Mouse (Mus musculus) retina, postnatal 1 day (tissue): Measurements from ENCODE around the gene Tent2.
"Not testable (repeated sequence)": the region's sequence is repeated elsewhere in the genome, so short reads cannot be mapped to it uniquely, and the experiment has no call there.

Experiments
- DNase-seq: peaks from one replicate; pipeline ENCODE4 v3.0.0-alpha.2; 2012

Gene Tent2

DNA sequence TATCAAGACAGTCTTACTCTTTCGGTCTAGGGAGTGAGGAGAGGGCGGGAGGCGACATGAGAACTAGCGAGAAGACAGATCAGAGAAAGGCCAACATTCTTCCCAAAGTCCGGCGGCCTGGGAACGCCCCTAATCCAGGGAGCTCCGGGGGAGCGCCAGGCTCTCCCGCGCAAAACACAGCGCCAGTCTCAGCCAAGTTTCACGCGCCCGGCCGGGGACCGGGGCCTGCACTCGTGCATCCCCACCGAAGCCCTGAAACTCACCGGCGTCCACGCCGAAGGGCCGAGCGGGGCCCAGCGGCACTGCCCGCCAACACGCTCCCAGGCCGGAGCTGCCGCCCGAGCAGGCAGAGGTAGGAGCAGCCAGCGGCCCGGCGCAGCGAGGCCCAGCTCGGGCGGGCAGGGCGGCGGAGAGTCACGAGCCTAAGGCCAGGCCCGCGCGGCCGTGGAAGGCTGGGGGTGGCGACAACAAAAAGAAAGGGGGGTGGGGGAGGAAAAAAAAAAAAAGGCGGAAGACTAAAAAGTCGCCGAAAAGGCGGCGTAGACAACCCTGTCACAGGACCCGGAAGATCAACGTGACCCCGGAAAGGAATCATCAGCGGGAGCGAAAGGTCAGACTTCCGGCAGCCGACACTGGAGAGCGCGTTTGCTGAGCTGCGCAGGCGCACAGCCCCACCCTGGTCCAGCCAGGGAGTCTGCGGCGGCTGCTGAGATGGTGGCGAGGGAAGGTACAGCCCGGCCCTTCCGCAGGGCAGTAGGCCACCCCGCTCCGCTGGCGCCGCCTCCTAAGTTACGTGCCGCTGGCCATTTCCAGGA lies at the start of gene Tent2:
Tent2 (minus strand) TSS at position 555 of the 815 bp plus-strand sequence.
- DNase-seq = peak; percentile 98

DNA sequence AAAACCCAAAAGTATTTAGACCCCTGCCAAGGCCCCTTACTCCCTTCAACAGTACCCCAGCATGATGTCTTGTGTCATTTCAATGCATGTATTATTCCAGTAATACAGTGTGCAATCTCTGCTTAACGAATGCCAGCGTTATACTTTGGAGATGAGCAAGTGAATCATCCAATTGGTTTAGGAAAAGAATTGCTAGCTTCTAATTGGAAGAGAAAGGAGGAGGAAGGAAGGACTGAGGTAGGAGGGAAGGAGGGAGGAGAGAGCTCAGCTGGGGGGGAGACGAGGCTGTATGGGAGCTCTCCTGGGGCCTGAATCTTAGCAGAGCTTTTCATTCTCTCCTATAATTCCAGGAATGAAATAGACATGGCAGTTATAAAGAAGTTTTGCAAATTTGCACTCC lies 49.0 kb upstream of the Tent2 start:
- DNase-seq = no peak

DNA sequence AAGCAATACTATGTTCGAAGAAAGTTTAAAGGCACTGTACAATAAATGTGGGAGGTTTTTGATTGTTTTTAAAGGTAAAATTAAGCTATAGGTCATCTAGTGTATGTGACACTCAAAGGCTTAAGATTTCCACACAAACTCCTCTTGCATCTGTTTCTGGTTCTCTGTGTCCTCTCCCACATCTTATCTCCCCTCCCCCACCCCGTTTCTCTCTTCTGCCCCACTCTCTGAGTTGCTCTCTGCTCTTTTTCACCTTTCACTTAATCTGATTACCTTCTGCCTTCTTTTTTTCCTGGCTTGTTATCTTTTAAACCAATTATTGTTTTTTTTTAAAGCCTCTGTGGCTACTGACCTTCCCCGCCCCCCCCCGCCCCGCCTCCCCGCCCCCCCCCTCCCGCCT lies 47.4 kb upstream of the Tent2 start:
- peak; percentile 23 for DNase-seq

DNA sequence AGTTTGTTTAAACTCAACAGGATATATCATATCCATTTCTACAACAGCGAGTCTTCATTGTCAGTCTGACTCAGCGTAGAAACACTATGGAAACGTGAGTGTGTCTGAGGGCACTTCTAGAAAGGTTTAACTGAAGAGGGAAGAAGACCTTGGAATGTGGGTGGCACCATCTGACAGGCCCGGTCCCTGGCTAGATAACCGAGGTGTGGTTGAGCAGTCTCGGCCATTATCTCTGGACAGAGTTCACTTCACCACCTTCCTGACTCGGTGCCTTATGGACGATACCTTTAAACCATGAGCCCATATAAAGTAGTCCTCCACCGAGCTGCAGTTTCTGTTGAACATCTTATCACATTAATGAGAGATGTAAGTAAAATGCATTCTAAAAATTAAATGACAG lies 46.9 kb upstream of the Tent2 start:
- DNase-seq = no peak

DNA sequence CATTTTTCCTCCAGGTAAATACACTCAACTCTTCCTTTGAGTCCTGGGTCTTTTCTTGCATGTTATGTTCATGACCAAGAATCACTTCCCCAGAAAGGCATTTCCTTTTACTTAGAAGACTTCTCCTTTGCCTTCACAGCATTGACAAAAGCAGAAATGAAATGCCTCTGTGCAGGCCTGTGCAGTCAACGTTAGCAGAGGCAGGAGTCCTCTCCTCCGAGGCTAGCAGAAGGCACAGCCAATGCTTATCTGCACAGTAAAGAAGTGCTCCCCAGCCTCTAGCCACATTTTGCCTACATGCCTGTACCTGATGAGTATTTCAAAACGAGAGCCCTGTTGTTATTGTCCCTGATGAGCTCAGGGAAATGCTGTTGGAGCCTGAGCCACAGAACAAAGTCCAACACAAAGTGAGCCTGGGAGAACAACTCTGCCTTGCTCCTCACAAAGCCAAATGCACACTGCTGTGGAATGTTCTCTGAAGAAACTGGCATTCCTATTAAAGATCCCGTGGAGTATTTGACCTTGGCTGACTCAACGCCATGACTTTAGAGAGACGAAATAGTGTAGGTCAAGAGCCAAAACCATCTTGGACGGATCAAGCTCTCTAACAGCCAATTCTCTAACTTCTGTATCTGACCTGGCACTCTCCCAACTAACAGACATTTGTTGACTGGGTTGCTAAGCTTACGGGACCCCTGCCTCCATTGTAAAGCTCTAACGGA lies 45.7 kb upstream of the Tent2 start:
- peak; percentile 24 for DNase-seq

DNA sequence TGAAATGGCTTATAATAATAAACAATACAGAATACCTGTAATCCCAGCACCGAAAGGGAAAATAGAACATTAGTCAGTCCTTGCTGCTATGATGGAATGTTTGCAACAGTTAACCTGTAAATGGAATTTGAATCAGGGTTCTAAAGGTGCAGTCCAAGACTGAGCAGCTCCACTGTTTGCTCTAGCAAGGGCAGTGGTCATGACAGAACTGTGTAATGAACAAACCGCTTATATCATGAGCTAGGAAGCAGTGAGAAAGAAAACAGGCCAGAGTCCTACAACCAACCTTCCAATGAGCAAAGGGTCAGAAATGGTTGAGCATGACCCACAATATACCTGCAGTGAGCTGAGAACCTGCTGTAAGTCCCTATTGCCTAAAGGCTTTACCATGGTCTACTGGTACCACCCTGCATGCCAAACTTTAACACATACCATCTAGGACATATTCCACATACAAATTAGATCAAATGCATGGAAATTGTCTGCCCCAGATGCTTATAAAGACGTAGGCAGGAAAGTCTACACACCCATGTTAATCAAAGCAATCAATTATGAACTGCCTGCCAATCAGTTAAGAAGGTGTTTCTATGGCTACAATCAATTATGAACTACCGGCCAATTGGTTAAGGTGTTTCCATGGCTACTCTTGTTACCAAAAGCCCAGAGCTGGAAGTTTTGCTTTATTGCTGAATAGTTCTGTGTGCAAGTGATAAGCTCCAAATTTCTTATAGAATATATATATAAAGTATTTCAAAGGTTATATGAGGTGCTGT lies 42.3 kb upstream of the Tent2 start:
- DNase-seq = no peak

DNA sequence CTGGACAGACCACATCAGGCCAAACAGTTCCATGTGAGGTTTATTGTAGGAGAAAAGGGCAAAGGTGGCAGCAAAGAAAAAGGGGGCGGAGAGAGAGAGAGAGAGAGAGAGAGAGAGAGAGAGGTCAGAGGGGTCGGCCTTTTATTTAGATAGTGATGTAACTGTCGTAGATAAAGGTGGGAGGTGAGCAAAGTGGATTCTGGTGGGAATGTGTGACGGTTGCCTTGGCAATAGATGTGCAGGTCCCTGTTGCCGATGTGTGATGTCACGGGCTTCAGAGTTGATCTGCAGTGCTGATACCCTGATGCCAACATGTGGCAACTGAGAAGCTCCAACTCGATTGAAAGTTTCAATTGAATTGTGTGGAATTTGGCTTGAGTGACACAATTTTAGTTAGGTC lies 40.1 kb upstream of the Tent2 start:
- no peak for DNase-seq

DNA sequence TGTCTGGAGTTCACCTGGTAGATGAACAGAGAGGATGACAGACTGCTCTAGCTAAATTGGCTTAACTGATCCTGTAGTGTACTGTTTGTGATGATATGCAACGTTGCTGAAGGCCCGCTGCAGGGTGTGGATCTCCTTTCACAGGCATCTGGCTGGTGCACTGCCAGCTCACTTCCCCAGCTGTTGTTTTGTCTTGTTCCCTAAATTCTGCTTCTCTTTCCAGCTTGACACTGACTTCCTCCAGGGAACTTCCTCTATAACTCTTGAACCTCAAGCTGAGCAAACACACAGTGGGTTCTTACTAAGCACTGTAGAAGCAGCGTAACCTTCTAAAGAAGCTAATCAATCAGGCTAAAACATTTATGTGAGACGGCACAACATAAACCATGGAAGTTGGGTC lies 38.8 kb upstream of the Tent2 start:
- DNase-seq = no peak

DNA sequence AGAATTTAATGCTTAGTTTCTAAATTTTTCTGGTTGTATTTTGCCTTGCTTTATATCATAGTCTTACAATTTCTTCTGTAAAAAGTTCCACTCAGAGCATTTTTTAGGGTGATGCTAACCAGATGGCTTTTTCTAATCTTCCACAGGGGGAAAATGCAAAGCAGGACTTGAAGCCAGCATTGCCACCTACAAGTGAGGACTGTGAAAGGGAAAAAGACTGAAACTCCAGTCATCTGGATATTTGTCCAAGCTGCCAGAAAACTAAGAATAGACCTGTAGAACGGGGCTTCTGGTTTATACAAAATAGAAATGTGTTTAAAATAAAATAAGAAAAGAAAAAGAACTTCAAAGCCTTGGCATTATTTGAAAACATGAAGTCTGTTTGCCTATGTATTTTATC lies 19.6 kb upstream of the Tent2 start:
- no peak for DNase-seq

DNA sequence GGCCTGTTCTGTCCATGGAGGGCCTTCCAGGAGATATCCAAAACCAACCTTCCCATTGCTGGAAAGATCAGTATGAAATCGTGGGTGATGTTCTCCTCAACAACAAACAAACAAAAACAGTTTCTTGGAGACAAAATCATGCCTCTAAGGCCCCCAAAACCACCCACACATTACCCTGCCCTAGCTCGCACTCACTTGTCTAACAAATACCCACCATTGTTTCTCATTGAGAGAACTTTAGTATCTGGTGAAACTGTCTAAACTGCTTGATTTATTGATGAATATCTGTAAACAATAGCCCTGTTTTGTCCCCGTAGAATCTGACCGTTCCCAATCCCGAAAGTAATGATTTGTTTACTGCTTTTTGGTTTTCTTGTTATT lies 451 bp upstream of the Tent2 start:
- no peak for DNase-seq

DNA sequence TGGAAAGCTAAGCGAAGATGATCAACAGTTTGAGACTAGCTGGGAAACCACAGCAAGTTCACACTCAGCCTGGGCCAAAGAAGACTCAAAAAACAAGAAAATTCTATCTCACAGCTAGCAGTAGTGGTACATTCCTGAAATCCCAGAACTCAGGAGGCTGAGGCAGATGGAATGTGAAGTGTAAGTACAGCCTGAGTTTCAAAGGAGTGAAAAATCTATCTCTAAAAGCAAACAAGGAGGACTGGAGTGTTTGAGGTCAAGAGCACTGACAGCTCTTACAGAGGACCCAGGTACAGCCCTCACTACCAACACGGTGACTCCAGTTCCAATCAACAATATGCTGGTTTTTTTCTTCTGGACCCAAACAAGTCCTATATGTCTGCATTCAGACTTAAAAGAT lies 2.8 kb downstream of the Tent2 start:
- DNase-seq = no peak

DNA sequence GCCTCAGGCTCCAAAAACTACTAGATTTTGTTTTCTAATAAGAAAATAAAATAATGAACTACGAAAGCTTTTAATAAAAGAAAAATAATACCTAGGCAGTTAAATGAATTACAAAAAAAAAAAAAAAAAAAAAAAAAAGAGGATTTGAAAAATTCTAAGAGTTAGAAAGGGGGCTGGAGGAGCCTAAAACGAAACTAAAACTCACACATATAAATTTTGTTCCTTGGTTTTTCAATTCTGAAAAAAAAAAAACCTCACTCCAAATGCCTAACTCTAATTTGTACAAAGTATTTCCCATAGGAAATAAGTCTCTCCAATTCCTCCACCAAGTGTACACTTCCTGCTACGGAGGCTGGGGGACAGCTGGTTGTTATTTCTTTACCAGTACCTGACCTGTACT lies 3.4 kb downstream of the Tent2 start:
- DNase-seq = no peak

DNA sequence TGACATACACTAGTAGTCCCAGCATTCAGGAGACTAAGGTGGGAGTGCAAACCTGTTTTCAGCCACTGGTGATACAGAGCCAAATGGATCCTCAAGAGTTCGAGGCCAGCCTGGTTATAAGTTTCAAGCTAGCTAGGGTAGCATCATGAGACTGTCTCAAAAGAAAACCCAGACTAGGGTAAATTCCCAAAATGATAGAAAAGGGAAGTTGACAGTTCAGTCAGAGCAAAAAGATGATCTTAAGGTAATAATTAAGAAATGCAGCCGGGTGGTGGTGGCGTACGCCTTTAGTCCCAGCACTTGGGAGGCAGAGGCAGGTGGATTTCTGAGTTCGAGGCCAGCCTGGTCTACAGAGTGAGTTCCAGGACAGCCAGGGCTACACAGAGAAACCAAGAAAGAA lies 4.4 kb downstream of the Tent2 start:
- DNase-seq = not testable (repeated sequence)

DNA sequence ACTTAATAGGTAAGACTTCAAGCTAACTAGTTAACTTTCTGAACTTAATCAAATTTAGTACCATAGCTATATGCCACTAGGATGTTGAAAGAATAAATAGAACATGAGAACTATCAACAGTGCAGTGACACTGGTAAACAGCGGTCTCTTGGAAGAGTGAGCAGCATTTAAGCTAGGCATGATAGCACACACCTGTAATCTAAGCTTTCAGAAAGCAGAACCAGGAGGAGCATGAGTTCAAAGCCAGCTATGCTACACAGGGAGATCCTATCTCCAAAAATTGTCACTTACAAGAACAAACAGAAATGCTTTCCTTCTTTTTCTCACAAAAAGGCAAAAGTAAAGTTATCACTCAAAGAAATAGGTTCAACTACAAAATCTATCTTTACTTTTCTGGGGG lies 11.8 kb downstream of the Tent2 start:
- DNase-seq = no peak

DNA sequence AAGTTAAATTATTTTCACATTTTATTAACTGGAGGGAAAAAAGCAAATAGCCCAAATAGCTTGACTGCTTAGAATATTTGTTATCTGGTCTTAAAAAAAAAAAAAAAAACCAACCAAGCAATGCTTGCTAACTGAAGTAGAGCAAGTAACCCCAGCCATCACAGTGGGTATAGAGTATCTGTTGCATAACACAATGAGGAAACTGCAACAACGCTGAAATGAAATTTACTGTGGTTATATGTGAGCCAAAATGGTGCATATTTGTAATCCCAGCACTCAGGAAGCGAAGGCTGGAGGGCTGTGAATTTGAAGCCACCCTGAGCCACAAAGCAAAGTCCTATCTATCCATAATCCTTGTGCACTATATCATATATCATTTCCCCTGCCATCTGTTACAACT lies 12.7 kb downstream of the Tent2 start:
- no peak for DNase-seq

DNA sequence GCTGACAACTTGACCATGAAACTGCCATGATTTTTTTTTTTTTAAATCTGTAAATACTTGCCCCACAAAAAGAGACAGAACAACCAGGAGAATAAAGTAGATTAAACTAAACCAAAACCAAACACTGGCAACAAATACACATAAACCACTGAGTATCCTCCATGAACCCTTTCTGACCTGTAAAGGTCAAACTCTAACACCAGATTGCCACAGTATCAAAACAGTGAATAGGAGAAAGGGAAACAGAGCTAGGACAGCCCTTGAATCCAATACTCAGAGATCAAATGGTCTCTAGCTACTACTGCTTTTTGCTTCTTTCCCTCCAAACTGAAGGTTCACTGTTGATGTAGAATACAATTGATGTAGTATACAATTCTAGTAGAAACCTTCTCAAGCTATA lies 14.6 kb downstream of the Tent2 start:
- DNase-seq = no peak

DNA sequence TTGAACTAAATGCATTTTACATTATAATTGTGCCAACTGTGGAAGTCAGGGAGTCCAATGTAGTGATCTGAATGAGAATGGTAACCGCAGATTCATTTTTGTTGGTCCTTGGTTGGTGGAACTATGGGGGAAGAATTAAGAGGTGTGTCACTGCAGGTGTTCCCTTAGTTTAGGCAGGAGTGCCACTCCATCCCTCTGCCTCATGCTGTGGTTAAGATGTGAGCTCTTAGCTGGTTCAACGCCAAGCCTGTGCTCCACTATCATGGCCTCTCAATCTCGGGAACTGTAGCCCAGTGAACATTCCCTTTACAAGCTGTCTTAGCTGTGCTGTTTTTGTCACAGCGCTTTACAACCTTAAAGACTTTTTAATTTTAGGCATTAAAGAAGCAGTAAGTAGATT lies 28.9 kb downstream of the Tent2 start:
- no peak for DNase-seq

DNA sequence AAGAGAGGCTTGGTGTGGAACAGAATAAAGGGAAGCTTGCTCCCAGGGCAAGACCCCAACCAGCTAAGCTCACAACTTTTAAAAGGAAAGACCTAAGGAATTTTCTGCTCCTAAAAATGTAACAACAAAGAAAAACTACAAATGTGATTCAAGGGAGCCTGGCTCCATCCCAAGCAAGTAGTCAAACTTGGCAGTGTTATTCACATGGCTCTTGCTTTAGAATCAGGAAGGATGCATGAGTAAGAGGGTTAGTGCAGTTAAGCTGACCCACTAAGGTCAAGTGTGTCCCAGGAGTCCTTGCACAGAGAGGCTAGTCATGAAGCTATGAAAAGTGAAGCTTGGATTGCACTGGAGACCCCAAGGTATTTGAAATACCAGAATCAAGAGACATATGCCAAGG lies 29.7 kb downstream of the Tent2 start:
- DNase-seq = no peak

DNA sequence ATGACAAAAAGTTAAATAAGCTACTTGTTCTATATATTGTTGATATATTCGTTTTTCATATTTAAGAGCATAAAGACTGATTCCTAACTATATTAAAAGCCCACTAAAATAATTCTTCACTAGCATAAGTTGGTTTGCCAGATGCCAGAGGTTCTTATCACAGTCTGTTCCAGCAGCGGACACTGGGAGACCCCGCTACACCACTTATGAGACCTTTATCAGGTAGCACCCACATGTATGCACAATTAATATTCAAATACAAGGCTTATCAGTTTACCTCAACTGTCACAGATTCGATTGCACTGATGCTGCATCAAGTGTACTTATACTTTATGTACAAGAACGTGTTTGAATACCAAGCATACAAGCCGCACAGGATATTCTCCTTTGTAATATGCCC lies 33.9 kb downstream of the Tent2 start:
- DNase-seq = no peak

DNA sequence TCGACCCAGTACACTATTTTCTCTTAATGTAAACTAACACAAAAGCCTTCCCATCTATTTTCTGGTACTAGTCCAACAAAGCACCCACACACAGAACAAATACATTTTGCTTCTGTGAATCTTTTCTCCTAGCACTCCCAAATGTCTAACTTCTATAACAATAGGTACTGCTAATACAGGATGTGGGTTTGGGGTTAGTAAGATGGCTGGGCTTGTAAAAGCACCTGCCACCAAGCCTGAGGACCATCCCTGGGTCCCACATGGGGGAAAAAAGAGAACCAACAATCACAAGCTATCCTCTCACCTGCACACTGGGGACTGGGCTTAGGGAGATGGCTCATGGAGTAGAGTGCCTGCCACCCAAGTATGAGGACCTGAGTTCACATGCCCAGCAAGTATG lies 38.9 kb downstream of the Tent2 start:
- no peak for DNase-seq

DNA sequence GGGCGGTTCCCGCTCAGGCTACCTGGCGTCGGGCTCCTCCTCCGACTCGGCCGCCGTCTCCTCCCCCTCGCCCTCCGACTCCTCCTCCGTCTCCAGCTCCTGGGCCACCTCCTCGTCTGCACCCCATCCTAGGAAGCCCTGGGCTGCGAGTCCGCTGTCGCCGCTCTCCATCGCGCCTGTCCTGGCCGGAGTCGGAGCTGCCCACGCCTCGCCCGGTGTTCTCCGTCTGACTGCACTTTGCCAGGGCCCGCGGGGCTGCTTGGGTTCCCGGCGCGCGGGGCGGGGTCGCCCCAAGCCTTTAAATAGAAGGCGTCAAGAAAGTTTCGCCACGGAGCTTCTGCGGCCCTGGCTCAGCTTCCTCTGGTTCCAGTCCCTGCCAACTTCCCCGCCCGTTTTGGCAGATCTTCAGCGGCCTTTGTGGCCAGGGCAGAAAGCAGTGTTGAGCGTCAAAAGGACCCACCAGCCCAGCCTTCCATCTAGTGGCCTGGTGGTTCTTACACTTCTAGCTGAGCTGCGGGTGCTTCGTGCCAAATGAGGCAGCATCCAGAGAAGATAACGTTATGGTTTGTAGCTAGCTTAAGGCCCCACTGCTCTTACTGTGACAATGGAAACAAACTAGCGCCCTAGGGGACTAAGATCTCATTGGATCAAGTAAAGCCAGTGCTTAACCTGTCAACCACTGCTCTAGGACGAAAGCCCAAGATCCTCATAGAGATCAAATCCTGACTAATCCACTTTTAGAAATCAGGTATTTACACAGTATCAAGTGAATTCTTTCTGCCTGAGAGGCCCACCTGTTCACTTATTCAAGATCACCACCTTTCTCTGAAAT lies 47.6 kb downstream of the Tent2 start, which contains the start of gene Cmya5:
Cmya5 (minus strand) TSS at position 389 of the 832 bp plus-strand sequence.
- DNase-seq = peak; percentile 68

DNA sequence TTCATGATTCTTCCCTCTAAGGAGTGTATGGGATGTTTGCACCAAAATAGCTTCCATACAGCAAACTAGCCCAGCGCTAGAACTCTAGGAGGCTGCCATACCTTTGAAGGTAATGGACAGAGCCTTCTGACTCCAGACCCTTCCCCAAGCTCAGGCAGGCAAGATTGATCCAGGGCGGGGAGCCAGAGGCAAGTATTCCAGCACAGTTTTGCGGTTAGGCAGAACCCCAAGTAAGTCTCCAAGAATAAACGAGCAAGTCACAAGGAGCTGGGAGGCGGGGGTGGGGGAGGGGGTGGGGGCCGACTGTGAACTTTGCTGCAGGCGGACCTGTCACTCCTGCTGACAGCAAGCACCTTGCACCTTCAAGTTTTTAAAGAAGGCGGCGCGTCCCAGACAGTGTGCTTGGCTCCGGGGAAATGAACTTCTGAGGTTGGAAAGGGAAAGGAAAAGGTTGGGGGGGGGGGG lies 48.3 kb downstream of the Tent2 start:
- DNase-seq = no peak

DNA sequence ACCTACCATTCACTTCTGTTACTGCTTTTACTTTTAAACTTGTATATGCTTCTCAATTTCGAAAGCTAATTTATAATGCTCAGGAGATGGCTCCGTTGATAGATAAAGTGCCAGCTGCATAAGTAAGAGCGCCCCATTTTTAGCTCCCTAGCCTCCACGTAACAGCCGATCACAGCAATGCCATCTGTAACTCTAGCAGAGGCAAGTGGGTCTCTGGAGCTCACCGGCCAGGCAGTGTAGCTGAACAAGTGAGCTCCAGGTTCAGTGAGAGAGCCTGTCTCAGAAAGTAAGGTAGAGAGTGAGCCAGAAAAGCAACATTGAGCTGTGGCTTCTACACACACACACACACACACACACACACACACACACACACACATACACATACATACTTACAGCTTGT lies 51.0 kb downstream of the Tent2 start:
- DNase-seq = no peak
